In genomic region chr12:36146230-36147011, GRCm38 (mm10) we compare ENCODE assay signal across 16 mouse cellular contexts. TPM values are rescaled to one million over a fixed set of nuclear protein-coding genes. Genes with fewer than 3 reads are reported as not detected.
DNase-seq lines count a peak whose midpoint lies in the region; ATAC-seq and TF ChIP-seq lines count a peak whose summit lies in the region.
"Had no signal": no experiment of that assay in that cellular context is flagged by ENCODE, and none has a peak within 500 bp of the region (broad histone marks: within the 10 kb centered on the region; RNA-seq: fewer than 3 reads in every experiment).

No protein-coding gene starts in this region.

- peak; percentile 6; the same call in 1 of the 2 replicates for TF ChIP-seq CTCF in gastrocnemius, adult 2 months (IDR thresholded peaks at IDR 0.05)
- TF ChIP-seq CTCF in lung, embryonic 14.5 days (IDR thresholded peaks at IDR 0.05; ENCODE audit: low read depth), result peak; percentile 30

- no peak overlapping the region for H3K9ac ChIP-seq in lung, embryonic 14.5 days
- H3K9ac ChIP-seq in forebrain, embryonic 13.5 days, result no peak overlapping the region
- H3K9ac ChIP-seq: hindbrain, embryonic 13.5 days; limb, embryonic 12.5 days; stomach, embryonic 15.5 days had no signal

- H3K36me3 ChIP-seq in lung, embryonic 14.5 days (ENCODE audit: insufficient read depth), result no peaks in the 10 kb centered on the region
- H3K36me3 ChIP-seq in forebrain, embryonic 13.5 days (ENCODE audit: poor library complexity, severe bottlenecking), result 0 out of 2 replicates have a peak, but pooled peaks cover 4% of the 10 kb centered on the region
- H3K36me3 ChIP-seq: limb, embryonic 12.5 days; stomach, embryonic 15.5 days had no signal

- no peak overlapping the region for H3K4me3 ChIP-seq in gastrocnemius, adult 2 months
- no peak overlapping the region for H3K4me3 ChIP-seq in lung, embryonic 14.5 days (ENCODE audit: low read depth, low read length)
- H3K4me3 ChIP-seq in forebrain, embryonic 13.5 days, result no peak overlapping the region
- H3K4me3 ChIP-seq: hindbrain, embryonic 13.5 days; limb, embryonic 12.5 days; stomach, embryonic 15.5 days had no signal

- 93% methylated on average over 3 of the region's 3 CpGs for WGBS in lung, embryonic 14.5 days
- WGBS in forebrain, embryonic 13.5 days, result over 99% methylated on average over 3 of the region's 3 CpGs

- no peaks in the 10 kb centered on the region for H3K4me1 ChIP-seq in lung, embryonic 14.5 days (ENCODE audit: insufficient read depth)
- H3K4me1 ChIP-seq in forebrain, embryonic 13.5 days, result peaks cover 4% of the 10 kb centered on the region; the same call in 1 of the 2 replicates
- H3K4me1 ChIP-seq: stomach, embryonic 15.5 days had no signal

- H3K4me2 ChIP-seq in lung, embryonic 14.5 days, result no peak overlapping the region
- H3K4me2 ChIP-seq in forebrain, embryonic 13.5 days, result no peak overlapping the region
- H3K4me2 ChIP-seq: hindbrain, embryonic 13.5 days; limb, embryonic 12.5 days; stomach, embryonic 15.5 days had no signal

- intact Hi-C loops in gastrocnemius, adult 2 months (cut with DNase I), result no loop called here

- no peaks in the 10 kb centered on the region; the same call in 1 of the 2 replicates for H3K9me3 ChIP-seq in lung, embryonic 14.5 days (ENCODE audit: low read depth, low read length)
- H3K9me3 ChIP-seq in forebrain, embryonic 13.5 days (replicated peaks), result no peaks in the 10 kb centered on the region
- H3K9me3 ChIP-seq: hindbrain, embryonic 13.5 days; limb, embryonic 12.5 days; stomach, embryonic 15.5 days had no signal

- no peaks in the 10 kb centered on the region for H3K27me3 ChIP-seq in lung, embryonic 14.5 days (ENCODE audit: insufficient read depth, low read length)
- H3K27me3 ChIP-seq in forebrain, embryonic 13.5 days, result no peaks in the 10 kb centered on the region
- H3K27me3 ChIP-seq: hindbrain, embryonic 13.5 days; limb, embryonic 12.5 days; stomach, embryonic 15.5 days had no signal

- peak; percentile 19 for DNase-seq in gastrocnemius, adult 2 months
- DNase-seq in gastrocnemius, postnatal 25 days, result no peak
- no peak for DNase-seq in lung, embryonic 14.5 days
- no peak for DNase-seq in lung, postnatal 14 days
- peak; percentile 50 for DNase-seq in ZHBTc4 (ENCODE audit: low read depth, low spot score)
- DNase-seq in adrenal gland, postnatal 36 days, result no peak
- DNase-seq in spleen, postnatal 4 days (ENCODE audit: low spot score in 2 of 2), result no peak
- DNase-seq: cerebellum, adult 11 months; kidney, adult 8-10 months; kidney, postnatal 4 days; lung, adult 2 months; thymus, postnatal 14 days had no signal

- peak overlapping the region; percentile 32; the same call in 1 of the 2 replicates for H3K27ac ChIP-seq in gastrocnemius, adult 2 months
- H3K27ac ChIP-seq in lung, embryonic 14.5 days (ENCODE audit: low read depth), result no peak overlapping the region
- H3K27ac ChIP-seq in forebrain, embryonic 13.5 days, result no peak overlapping the region
- H3K27ac ChIP-seq: hindbrain, embryonic 13.5 days; limb, embryonic 12.5 days; stomach, embryonic 15.5 days had no signal

- no peak for ATAC-seq in lung, embryonic 14.5 days (ENCODE audit: insufficient read depth)
- ATAC-seq in forebrain, embryonic 13.5 days, result no peak

RNA-seq across cellular contexts. Expression of gene Ankmy2, which starts 10.5 kb away (rescaled TPM):
- total RNA-seq in gastrocnemius, adult 2 months (2021), result 1 to 10 TPM; 5.1 to 6.5 TPM
- 1 to 10 TPM; 6.3 to 6.4 TPM for total RNA-seq in gastrocnemius, postnatal 25 days (2021)
- 39.8 and 42.6 TPM in 2 replicates for polyA plus RNA-seq in lung, embryonic 14.5 days (2014; fragmentation: Nextera tagmentation; extraction: Ambion mirVana)
- 10 to 100 TPM; 27.9 to 43.6 TPM for total RNA-seq in adrenal gland, postnatal 36 days (2021)
- polyA plus RNA-seq in forebrain, embryonic 13.5 days (2015; fragmentation: Nextera tagmentation; extraction: Ambion mirVana), result 41.4 and 42.5 TPM in 2 replicates

RNA-seq across cellular contexts. Expression of gene Bzw2, which starts 11.5 kb away (rescaled TPM):
- total RNA-seq in gastrocnemius, adult 2 months (2021), result 100 to 1,000 TPM; 107 to 130 TPM
- total RNA-seq in gastrocnemius, postnatal 25 days (2021), result 100 to 1,000 TPM in 1 of 2 experiments, 10 to 100 TPM in 1; 83.3 to 127 TPM
- 228 and 236 TPM in 2 replicates for polyA plus RNA-seq in lung, embryonic 14.5 days (2014; fragmentation: Nextera tagmentation; extraction: Ambion mirVana)
- total RNA-seq in adrenal gland, postnatal 36 days (2021), result 10 to 100 TPM; 19.0 to 28.3 TPM
- polyA plus RNA-seq in forebrain, embryonic 13.5 days (2015; fragmentation: Nextera tagmentation; extraction: Ambion mirVana), result 399 and 418 TPM in 2 replicates

Comparison
In these comparisons a context has a peak if more than half of its experiments do, and no peak if none do; other contexts are left out.
1. DNase-seq: peak in gastrocnemius, adult 2 months (single experiment) and ZHBTc4 (single experiment); none in gastrocnemius, postnatal 25 days (single experiment), lung, embryonic 14.5 days (single experiment), lung, postnatal 14 days (single experiment), adrenal gland, postnatal 36 days (0 of 2) and spleen, postnatal 4 days (0 of 2).